Mouse (Mus musculus) CD8-positive naive resting alpha-beta T cell, adult 2 months (primary cell): ENCODE results near the gene Cck.
"Not testable (repeated sequence)": the region's sequence is repeated elsewhere in the genome, so short reads cannot be mapped to it uniquely, and the experiment has no call there.

ENCODE experiments used
- DNase-seq, 2 experiments: peaks; one replicate each; pipeline ENCODE4 v3.0.0; 2022; ENCODE audit warnings: low read depth in 2 of 2, low spot score in 2 of 2

Cck gene

DNA sequence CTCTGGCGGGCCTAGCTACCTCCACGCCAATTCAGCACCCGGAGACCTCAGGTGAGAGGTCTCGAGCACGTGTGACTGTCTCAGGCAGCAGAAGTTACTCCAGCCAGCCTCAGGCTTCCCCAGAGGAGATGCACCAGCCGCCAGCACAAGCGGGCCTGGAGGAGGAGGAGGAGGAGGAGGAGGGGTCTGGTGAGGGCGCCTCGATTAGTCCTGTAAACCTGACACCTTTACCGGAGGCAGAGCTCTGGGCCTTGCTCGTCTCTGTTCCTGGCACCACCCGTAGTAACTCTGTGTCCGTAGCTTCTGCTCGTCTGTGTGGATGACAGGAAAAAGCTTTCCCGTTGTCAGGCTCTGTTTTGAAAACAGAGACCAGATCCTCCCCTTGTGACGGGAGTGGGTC, 35.0 kb downstream of the Cck start:
- DNase-seq, result no peak

DNA sequence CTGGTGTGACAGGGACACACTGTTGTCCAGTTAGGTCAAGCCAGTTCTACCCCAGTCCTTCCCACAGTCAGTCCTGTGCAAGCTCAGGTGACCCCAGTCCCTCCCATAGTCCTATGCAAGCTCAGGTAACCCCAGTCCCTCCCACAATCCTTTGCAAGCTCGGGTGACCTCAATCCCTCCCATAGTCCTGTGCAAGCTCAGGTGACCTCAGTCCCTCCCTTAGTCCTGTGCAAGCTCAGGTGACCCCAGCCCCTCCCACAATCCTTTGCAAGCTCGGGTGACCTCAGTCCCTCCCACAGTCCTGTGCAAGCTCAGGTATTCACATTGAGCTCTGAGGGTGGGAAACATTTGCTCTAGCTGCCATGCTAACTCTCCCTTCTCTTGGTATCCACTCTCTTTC, 35.5 kb downstream of the Cck start:
- DNase-seq, result no peak

- DNase-seq, result peak; percentile 24 to 42
These were observed 37.0 kb downstream of the Cck start for GRCm38 (mm10) chr9:121458466-121458865.

DNA sequence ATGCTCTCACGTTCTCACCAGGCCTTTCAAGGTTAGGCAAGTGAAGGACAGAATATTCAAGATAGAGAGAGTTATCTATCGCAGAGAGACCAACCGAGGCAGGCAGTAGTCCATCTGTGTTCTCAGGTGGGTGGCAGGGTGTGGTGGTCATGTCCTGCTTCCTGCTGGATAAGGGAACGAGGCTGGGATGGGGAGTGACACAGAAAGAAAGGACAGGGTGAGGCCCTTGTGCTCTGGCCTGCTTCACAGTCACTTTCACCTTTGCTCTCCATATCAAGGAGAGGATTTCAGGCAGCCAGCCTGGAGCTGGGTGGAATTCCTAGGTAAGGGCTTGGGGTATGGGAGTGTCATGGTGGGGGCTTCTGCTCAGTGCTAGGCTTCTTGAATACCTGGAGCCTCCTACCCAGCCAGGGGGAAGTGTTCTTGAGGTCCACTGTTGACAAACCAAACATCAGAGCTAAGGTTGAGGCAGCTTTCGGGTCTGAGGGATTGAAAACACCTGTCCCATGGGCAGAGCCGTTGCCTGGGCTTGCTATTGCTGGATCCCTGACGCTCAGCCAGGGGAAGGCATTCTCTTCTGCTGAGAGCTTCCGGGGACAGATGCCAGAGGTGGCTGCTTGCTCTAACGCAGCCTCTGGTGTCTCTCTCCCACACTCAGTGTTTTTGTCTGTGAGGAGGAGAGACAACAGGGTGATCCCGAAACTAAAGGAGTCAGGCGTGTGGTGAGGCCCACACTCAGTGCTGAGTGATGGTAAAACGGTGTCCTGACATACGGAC, 38.6 kb downstream of the Cck start:
- no peak for DNase-seq

DNA sequence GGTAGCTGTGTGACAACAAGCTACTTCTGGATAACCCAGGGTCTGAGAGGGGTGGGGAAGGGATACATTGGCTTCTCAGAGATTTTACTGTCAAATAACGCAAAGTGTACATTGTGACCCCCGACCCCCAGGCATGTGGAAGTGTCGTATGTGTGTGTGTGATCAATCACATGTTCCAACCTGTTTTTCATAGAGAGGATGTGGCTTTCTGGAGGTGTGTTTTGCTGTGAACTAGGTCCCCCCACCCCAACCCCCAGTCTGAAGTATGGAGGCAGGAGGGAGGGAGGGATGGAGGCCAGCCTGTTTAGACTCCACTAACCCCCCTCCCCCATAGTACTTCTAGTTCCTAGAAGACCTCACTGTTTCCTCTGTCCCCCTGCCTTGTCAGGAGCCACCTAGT, 40.6 kb downstream of the Cck start:
- DNase-seq, result peak; percentile 51 to 68

DNA sequence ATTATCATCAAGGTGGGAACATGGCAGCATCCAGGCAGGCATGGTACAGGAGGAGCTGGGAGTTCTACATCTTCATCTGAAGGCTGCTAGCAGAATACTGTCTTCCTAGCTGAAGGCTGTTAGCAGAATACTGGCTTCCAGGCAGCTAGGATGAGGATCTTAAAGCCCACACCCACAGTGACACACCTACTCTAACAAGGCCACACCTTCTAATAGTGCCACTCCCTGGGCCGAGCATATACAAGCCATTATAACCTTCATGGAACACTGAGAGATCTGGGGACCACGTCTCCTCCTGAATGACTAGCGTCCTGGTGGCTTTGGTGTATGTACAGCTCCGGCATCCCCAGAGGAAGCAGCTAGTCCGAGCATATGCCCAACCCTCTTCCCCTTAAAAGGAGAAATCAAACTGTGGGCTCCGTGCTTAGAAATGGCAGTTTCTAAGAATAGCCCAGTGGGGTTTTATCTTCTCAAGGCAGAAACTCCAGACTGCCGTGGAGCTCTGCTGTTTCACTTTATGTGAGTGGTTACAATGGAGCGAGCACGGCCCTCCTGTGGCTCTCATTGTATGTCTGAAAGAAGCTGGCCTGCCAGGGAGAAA, 43.1 kb downstream of the Cck start:
- not testable (repeated sequence) for DNase-seq

GRCm38 (mm10) chr9:121446431-121446831, 49.1 kb downstream of the Cck start:
- DNase-seq, result no peak

- no peak for DNase-seq
These were observed 50.1 kb downstream of the Cck start for GRCm38 (mm10) chr9:121445364-121445763.

GRCm38 (mm10) chr9:121444367-121444707, 51.2 kb downstream of the Cck start:
- no peak for DNase-seq

DNA sequence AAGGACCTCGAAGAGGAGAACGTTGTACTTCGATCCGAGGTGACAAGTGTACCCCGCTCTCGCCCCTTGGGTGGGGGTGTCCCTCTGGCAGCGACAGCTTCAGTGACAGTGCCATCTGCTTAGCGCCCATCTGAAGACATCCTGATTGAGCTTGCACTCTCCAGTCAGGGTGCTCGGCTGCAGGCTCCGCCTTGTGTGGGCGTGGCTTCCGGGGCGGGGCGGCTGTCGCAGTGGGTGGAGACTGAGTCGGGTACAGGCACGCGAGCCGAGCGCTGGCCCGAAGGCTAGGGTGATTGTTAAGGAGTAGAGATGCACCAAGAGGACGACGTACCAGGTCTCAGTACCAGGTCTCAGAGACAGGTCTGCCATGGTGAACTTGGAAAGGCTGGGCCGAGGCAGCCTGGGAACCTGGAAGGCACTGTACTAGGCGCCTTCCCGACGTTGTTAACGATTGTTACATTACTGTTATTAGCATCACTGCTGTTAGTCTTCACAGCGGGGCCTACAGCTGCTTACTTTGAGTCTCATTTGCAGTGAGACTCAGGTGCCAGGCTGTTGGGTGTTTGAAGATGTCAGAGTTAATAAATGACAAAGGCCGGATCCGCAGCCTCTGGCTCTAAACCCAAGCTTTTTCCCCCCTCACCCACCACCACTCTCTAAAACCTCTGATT, 51.7 kb downstream of the Cck start:
- no peak for DNase-seq

DNA sequence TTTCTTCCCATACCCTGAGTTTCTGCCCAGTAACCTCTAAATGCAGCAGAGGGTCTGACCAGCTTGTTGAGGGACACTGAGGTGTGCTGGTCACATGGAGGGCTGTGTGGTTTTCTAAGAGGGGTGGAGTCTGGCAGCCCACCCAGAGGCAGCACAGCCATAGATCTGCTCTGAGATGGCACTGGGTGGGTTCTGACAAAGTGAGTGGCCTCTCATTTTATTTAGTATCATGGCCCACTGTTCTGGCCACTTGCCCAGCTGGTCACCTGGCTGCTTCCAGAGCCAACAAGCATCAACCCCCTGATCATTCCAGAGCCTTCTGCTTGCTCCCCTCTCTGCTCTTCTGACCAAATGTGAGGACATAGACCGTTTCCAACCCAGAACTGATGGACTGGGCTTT, 53.3 kb downstream of the Cck start:
- DNase-seq, result no peak
